Mouse (Mus musculus): Measurements from ENCODE around the gene Gipc2.

Gene Gipc2

DNA sequence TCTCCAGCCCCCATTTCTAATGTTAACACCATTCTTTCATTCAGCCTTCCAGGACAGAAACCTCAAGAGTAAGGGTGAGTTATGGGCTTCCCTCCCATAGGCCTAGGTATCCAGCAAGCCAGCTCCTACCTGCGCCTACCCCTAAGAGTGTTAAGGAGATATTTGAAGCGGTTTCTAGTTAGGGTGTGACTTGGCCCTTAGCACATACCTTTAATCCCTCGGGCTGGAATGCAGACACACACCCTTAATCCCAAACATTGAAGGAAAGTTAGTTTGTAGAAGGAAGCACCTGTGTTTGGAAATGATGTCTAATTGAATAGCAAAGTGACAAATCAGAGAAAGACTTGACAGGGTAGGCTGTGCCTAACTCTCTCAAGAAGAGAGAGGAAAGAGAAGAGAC lies 49.9 kb downstream of the Gipc2 start:
- no peak for DNase-seq (ENCODE audit: low spot score)

DNA sequence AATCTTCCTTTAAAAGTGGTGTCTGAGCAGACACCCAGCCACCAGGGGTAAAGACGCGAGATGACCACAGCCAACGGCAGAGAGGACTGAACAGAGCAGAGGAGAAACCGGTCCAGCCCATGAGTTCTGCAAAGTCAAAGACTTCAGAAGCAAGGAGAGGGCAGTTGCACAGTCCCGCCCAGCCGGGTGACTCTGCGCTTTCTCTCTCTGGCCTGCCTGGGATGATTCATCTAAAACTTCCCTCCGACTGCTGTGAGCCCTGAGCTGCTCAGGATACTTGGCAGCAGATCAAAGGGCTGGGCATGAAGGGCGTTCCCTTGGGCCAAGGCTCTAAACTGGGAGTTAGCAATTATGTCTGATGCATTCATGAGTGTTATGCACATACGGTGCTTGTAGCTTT lies 51.2 kb downstream of the Gipc2 start:
- peak; percentile 83 for DNase-seq (ENCODE audit: low spot score)

DNA sequence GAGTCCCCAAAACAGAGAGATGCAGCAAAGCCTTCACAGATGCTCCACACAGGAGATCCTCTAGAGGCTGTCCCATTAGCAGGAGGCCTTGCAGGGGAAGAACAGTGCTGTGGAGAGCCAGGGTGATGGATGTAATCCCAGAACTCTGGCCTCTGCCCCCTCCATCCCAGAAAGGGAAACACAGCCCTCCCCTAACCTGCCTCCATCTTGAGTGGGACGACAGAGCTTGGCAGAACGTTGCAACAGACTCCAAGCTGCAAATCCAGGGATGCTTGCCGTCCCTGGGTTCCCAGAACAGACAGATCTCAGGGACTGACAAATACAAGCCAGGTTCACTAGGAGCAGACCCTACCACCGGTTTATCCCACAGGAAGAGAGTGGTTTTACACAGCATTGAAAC lies 51.8 kb downstream of the Gipc2 start:
- no peak for DNase-seq (ENCODE audit: low spot score)

DNA sequence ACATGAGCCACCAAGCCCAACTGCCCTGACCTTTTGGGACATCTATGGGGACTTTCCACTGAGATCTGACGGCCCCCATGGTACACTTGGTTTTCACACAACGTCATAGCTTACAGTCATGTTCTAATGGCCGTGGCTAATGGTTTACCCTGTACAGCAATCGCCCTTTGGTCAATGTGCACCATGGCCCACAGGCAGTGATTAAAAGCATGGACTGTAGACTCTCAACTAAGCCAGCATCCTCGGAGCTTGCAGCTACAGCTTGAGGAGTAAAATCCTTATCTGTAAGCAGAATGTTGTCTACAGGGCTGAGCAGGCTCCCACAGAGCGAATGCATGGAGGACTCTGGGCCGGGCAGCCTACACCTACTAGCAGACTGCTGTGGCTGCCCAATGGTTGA lies 52.5 kb downstream of the Gipc2 start:
- no peak for DNase-seq (ENCODE audit: low spot score)

DNA sequence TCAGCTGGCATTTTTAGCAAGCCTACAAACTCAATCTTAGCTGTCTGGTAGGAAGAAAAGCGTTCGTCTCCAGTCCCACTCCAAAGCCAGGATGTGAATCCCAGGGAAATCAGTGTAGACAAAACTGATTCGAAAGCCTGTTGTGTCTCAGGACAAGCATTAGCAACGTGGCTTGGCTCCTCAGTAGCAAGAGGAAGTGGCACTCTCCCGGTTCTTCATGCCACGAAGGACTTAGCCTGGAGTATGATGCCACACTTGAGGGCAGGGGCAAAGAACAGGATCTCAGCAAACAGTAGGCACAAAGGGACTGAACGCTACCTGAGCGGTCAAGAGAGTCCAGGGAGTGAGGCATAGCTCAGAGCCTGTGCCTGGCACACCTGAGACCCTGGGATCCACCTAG lies 53.4 kb downstream of the Gipc2 start:
- DNase-seq (ENCODE audit: low spot score): no peak

DNA sequence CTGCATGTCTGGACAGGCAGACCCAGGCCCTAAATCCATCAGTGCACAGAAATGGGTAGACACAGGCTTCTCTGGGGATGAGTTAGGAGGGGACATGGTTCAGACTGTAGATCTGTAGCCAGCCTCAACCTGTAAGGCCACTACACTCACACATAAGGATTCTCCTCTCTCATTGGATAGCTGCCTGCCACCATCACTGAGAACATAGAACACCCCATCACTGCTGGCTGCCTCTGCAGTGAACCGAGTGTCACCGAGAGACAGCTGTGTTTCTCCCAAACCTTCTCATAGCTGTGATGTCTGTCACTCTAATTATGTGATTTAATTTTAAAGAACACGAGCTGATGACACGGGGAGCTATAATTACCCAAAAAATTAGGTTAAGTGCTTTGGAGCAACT lies 54.5 kb downstream of the Gipc2 start:
- DNase-seq (ENCODE audit: low spot score): no peak

DNA sequence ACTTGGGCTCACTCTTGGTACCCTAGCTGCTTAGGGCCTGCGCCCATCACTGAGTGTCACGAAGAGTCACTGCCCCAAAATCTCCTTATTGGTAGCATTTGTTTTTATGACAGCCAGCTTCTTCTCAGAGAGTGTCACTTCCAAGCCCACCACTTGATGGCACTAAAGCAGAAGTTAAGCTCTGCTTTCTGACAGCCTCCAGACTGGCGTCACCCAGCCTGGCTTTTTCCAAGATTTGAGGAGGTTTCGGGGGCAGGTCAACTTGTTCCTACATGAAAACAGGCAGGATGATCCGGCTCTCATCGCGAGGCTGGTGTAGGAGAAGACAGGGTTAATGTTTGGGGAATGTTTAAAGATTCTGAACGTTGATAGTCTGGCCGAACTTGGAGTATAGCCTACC lies 54.9 kb downstream of the Gipc2 start:
- peak; percentile 66 for DNase-seq (ENCODE audit: low spot score)

DNA sequence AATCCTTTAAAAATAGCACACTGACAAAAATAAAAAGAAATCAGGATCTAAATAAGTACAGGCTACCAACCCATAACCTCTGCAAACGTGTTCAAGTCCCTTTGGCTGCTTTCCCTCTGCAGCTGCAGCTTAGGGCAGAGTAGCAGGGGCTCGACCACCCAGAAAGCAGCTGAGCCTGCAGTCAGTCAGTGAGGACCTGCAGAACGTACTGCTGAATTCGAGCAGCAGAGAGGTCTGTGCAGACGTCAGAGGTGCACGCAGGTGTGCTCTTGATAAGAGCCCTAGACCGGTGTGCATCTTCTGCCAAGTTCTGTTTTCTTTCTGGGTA lies 56.8 kb downstream of the Gipc2 start:
- no peak for DNase-seq (ENCODE audit: low spot score)

DNA sequence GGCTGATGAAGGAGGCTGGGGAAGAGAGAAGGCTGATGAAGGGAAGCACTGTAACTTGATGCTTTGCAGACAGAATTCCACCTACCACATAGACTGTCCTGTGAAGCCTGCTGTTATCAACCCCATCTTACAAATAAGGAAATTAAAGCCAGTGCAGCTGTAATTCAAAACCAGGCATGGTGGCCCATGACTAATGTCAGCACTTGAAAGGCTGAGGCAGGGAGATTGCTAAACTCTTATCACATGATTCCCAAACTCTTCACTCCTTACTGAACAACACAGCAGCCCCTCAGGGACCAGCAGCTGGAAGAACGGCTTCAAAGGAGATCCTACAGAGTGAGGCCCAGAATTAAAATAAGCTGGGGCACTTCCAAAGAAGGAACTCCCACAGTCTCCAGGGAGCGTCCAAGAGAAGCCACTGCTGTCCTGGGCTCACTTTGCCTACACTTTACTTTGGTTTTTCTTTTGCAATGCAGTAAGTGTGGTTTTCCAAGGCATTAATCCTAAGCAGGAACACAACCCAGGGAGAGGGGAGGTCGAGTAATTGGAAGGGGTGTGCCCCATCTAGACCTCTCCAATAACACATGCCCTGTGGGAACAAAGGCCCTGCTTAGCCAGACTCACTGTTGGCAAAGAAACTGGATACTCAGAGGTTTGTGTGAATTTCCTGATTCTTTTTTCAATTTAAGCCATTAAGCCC lies 57.3 kb downstream of the Gipc2 start:
- DNase-seq (ENCODE audit: low spot score): no peak

DNA sequence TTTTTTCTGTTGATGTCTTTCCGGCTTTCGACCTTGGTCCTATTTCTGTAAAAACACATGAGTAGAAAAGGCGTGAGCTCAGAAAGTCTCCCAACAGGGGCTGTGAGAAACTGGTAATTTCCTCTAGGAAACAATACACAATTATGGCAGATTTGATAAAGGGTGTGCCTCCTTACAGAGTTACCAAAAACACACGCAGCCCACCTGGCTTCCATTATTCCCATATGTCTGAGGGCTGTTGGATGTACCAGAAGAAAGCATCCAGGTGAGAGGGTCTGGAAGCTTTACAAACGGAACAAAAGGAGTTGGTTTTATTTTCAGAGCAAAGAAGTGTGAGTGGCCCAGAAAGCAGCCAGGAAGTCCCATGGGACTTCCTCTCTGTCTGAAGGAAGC lies 58.0 kb downstream of the Gipc2 start:
- no peak for DNase-seq (ENCODE audit: low spot score)

DNA sequence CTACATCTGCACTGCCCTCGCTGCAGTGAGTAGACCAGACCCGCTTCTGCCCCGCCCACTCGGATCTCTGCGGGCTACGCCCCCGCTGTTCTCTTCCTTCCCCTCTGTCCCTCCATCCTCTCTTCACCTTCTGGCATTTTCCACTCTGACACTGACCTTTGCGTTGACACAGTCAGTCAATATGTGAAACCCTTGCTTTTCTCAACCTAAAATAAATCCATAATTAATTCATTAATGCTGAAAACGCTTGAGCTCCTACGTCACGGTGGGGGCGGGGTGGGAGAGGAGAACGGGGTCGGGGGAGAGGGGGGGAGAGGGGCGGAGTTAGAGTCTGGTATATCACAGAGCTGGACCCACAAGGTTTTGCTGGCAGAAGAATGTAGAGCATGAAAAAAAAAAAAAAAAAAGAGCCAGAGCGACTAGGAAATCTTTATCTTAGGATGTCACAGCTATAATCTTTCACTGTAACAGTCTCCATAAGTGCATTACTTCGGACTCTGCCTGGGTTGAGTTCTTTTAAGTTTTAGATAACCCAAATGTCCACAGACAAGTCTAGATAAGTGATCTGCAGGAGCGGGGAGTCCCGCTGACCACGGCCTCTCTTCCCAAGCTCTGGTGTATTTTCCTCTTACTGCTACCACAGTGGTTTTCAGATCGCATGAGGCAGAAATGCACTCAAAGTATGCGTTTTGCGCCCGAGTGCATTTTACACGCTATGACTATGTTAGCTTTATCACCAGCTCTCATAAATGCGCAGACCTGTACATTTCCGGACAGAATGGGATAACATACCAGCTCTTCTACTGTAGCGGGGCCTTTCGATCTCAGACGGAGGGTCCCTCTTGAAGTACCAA lies 58.7 kb downstream of the Gipc2 start:
- DNase-seq (ENCODE audit: low spot score): no peak

DNA sequence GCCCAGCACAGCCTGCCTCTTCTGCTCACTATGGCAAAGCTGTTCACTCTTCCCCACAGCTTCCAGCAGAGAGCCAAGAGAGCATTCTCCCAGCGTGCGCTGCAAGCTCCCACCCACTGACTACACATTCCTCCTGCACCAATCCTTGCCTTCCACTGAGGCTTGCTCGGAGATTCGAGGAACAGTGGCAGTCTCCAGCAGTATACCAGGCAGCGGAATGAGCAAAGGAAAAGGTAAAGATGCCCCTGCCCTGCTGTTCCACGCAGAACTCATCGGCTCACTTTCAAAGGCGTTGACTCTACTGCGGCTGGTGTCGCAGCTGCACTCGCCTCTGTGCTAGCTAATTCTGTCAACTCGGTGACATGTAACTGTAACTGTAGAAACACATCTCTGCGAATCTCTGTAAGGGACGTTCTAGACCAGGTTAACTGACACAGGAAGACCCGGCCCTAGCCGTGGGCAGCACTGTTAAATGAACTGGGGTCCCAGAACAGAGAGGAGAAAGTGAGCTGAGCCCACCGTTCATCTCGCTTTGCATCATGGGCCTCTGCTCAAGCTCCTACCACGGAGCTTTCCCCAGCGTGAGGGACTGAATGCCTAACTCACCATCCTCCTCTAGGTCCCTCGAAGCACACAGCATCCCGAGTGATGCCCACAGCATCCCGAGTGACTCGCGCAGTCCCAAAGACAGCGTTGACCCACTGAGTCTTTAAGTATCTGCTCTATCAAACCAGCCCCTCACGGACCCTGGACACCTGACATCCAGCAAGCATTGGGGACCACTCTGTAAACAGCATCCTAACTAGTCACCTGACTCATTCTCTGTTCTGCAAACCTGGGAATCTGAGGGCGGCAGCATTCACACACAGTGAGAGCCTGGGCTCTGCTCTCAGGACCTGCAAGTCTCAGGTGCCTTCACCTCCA lies 59.5 kb downstream of the Gipc2 start:
- DNase-seq (ENCODE audit: low spot score): no peak

DNA sequence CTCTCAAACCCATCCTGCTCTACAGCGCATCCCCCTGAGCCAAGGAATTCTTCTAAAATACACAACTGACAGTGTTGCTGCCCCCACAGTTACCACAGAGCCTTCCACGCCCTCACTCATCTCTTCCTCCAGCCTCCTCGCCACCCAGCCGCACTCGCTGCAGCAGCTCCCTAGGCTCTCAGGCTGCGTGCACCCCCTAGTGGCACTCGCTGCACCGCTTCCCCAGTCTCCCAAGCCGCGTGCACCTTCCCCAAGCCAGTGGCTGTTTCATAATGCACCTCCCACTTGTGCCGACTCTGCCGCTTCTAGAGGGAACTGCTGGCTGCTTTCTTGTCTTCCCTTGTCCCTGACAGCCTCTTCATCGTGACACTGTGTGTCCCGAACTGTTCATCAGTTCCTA lies 60.7 kb downstream of the Gipc2 start:
- no peak for DNase-seq (ENCODE audit: low spot score)

DNA sequence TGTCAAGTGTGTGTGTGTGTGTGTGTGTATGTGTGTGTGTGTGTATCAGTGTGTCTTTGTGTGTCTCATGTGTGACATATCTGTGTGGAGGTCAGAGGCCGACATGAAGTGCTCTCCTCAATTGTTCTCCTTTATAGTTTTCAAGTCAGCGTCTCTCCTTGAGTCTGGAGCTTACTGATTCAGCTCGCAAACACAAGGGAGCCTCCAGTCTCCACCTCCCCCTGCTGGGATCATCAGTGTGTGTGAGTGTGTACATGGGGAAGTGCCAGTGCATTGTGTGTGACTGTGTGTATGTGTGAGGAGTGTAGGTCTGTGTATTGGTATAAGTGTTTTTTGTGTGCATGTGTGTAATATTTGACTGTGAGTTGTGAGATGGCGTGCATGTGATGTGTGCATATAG lies 62.6 kb downstream of the Gipc2 start:
- no peak for DNase-seq (ENCODE audit: low spot score)

DNA sequence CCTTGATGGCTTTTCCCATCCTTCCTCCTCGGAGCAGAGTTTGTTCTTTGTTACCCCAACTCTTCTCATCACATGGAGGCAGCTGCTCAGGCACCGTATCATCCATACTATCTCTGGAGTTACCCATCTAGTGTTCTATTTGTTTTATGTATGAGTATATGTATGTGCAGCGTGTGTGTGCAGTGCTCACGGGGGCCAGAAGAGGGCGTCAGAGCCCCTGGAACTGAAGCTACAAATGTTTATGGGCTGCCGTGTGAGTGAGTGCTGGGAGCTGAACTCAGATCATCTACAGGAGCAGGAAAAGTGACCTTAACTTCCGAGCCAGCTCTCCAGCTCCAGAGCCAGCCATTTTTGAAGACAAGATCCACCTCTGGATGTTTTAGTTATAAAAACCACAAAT lies 64.6 kb downstream of the Gipc2 start:
- no peak for DNase-seq (ENCODE audit: low spot score)

DNA sequence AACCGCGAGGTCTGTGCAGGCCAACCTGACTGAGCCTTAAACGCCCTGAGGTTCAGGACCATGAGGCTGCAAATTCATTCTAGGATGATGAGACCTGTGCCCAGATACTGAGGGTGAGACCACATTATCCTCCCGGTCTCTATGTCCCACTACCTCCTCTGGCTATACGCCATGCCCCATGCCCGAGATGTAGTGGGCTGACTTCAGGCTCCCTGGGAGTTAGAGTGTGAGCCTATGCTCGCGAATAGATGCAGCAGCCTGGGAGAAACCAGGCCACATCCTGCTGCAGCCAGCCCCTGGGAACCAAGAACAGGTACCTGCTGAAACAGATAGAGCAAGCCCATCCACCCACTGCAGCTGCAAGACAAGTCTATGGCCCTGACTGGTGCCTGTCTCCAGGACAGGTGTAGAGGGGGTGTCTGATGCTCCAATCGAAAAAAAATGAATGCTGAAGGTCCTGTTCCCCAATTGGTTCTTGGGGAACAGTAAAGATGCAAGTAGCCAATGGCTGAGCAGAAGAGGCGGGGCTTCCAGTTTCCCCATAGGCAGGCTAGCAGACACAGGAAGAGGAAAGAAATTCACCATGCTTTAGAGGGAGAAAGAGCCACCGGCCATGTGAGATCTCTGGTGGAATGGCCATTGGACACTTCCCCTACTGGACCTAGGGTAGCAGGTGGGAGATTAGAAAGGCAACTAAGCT lies 65.8 kb downstream of the Gipc2 start:
- no peak for DNase-seq (ENCODE audit: low spot score)

DNA sequence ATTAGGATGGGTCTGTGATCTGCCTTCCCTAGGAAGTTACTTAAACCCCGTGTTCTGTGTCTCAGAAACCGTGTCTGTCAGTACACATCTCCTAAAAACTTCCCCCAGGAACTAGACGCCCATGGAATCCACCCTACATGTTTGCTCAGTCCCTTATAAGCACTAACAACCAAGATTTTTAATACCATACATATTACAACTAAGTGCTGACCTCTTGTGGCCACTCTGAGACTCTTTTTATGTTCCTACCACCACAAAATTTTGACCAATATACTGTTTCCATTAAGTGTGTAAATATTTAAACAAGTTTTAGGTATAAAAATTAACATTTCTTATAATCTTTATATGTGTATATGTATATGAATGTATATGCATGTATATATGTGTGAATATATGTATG lies 71.0 kb downstream of the Gipc2 start:
- DNase-seq (ENCODE audit: low spot score): no peak

DNA sequence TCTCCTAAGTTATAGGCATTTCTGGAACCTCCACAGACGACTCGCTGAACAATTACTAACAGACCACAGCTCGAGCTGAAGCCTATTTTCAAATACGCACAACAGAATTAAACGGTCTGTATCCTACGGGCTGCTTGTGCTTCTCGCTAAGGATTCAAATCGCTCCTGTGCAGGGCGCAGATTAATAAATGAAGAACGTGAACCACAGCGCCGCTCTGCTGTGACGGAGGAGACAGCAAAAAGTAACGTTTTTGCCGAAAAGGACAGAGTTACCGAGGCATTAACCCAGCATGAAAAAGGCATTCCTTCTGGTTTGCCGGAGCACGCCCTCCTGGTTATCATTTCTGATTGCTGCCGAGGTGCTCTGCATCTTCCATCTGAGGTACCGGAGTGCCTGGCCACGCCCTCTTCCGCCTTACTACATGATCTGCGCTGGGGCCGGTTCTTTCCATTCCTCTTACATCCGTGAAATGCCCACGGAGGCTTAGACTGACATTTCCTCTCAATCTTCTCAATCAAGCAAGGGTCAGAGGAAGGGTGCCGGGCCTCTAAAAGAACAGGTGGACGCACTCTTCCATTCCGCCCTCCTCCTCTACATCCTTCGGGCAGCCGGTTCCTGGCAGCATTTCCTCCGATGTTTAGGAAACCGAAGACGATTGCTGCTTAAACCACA lies 73.5 kb downstream of the Gipc2 start:
- DNase-seq (ENCODE audit: low spot score): no peak

DNA sequence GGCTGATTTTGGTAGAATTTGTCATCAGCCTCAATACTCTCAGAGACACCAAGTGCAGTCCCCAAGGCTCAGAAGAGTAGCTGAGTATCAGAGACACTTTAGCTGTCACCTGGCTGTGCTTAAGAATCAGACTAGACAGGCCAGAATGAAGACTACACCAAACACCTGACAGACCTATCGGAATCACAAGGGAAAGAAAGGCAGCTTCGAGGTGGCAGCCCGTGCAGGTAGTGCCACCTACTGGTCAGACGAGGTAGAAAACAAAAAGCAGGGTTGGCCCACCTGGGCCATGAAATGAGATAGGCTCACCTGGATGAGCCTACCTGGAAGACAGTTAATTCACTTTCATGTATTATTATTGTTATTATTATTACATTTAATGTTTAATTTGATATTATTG lies 76.9 kb downstream of the Gipc2 start:
- DNase-seq (ENCODE audit: low spot score): peak; percentile 52

DNA sequence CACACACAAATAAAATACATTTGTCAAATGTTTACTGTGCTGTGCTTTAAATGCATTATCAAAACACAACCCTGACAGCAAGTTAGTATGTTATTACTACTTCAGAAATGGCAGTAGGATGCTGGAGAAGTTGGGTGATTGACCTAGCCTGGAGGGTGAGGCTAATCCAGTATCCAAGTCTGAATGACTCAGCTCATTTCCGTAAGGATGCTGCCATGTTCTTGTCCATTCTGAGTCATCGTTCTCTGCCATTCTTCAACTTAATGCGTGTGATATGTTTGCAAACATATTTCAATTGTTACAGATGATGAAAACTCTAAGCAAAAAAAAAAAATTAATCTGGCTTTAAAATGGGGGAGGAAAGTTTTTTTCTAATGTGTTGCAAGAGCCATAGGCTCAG lies 84.6 kb downstream of the Gipc2 start:
- DNase-seq (ENCODE audit: low spot score): no peak

DNA sequence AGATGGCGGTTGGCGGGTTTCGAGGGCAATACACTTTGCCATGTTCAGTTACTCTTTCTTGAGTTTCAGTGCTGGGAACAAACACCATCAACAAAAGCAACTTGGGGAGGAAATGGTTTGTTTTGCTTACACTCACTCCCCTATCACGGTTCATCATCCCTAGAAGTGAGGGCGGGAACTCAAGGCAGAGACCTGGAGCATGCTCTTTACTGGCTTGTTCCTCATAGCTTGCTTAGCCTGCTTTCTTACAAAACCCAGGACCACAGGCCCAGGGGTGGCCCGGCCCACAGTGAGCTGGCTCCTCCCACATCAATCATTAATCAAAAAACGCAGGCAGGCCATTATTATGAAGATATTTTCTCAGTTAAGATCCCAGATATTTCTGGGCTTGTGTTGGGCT lies 89.9 kb downstream of the Gipc2 start:
- DNase-seq (ENCODE audit: low spot score): no peak

DNA sequence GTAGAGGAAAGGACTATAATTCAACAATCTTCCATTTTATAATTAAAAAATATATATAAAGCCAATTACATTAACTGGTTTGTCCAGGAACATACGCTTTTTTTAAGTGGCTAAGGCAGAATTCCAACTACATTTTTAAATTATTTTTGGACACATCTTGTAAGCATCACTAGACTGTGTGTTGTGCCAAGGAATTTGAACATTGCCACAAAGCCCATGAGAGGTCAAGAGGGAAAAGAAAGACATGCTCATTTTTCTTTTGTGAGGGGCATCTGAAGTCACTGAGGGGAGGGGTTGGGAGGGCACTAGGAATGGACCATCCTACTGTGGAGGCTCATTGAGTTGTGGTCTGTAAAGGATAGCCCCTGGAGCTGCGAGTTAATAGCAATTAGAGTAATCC lies 97.0 kb downstream of the Gipc2 start:
- no peak for DNase-seq (ENCODE audit: low spot score)
